Mouse (Mus musculus): ENCODE results near the gene Folr1. TPM values are rescaled to one million over a fixed set of nuclear protein-coding genes. Genes with fewer than 3 reads are reported as not detected.

The Folr1 gene
- polyA plus RNA-seq, 1 experiment from 2014 or later: 1.1 TPM

DNA sequence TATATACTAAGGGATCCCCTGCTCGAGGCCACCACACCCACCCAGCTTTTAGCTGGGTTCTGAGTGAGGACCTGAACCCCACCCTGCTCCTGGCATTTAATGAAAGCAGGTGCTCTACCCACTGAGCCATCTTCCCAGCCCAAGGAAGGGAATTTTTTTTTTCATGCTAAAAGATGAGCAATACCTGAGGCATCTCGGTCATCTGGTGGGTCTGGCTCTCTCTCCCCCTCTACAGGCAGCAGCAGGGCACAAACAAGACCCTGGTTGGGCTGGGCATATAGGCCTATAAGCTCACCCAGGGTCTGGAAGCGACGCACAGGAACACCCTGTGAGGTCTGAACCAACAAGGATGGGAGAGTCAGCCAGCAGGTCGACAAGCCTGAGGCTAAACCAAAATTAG is 37.2 kb downstream of the Folr1 start:
- H3K4me1 ChIP-seq (ENCODE audit: control insufficient read depth, insufficient read depth, low read length): peaks cover 17% of the 10 kb centered on the region
- H3K9ac ChIP-seq (replicated peaks; ENCODE audit: low read depth, low read length): no peak overlapping the region
- peaks cover 55% of the 10 kb centered on the region for H3K36me3 ChIP-seq (ENCODE audit: control insufficient read depth, insufficient read depth, low read length)
- H3K4me3 ChIP-seq (ENCODE audit: low read depth, low read length): no peak overlapping the region
- no peak overlapping the region for H3K27ac ChIP-seq (ENCODE audit: low read length)
- no peak overlapping the region for H3K4me2 ChIP-seq (replicated peaks; ENCODE audit: low read depth, low read length)
- no peaks in the 10 kb centered on the region for H3K27me3 ChIP-seq (ENCODE audit: control insufficient read depth, insufficient read depth, low read length)
- no peak for ATAC-seq (ENCODE audit: insufficient number of reproducible peaks, insufficient read depth, low FRiP score, low read depth)
- H3K9me3 ChIP-seq (ENCODE audit: control insufficient read depth, low read depth, low read length): no peaks in the 10 kb centered on the region
- 57% methylated on average over 5 of the region's 5 CpGs for WGBS

GRCm38 (mm10) chr7:101832372-101832771 is 38.2 kb downstream of the Folr1 start:
- Histone ChIP-seq H3K4me1 (ENCODE audit: control insufficient read depth, insufficient read depth, low read length) (peaks cover 17% of the 10 kb centered on the region), H3K27ac (ENCODE audit: low read length) (no peak overlapping the region), H3K9me3 (ENCODE audit: control insufficient read depth, low read depth, low read length) (no peaks in the 10 kb centered on the region), H3K27me3 (ENCODE audit: control insufficient read depth, insufficient read depth, low read length) (no peaks in the 10 kb centered on the region), H3K4me2 (replicated peaks; ENCODE audit: low read depth, low read length) (no peak overlapping the region), H3K4me3 (ENCODE audit: low read depth, low read length) (no peak overlapping the region), H3K9ac (replicated peaks; ENCODE audit: low read depth, low read length) (no peak overlapping the region), H3K36me3 (ENCODE audit: control insufficient read depth, insufficient read depth, low read length) (peaks cover 64% of the 10 kb centered on the region)
- 93% methylated on average over 4 of the region's 4 CpGs for WGBS
- no peak for ATAC-seq (ENCODE audit: insufficient number of reproducible peaks, insufficient read depth, low FRiP score, low read depth)

DNA sequence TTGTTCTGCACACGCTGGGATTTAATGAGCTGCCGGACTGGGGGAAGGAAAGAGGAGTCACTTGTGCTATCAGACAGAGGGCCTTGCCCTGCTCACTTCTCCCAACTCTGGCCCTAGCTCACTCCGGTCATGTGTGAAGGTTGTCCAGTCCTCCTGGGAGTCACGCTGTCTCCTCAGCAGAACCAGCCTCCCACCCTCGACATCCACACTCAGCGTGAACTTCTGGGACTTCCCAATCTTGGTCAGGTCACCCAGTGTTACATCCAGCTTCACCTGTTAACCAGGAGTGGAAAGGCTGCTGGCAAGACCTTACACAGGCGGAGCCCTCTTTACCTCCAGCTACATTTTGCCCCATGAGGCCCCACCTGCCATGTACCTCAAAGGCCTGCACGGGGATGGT is 39.2 kb downstream of the Folr1 start:
- no peak overlapping the region for H3K27ac ChIP-seq (ENCODE audit: low read length)

GRCm38 (mm10) chr7:101830373-101830772 is 40.2 kb downstream of the Folr1 start:
- Histone ChIP-seq H3K9me3 (ENCODE audit: control insufficient read depth, low read depth, low read length) (no peaks in the 10 kb centered on the region), H3K4me2 (replicated peaks; ENCODE audit: low read depth, low read length) (no peak overlapping the region), H3K4me1 (ENCODE audit: control insufficient read depth, insufficient read depth, low read length) (peaks cover 15% of the 10 kb centered on the region), H3K27me3 (ENCODE audit: control insufficient read depth, insufficient read depth, low read length) (no peaks in the 10 kb centered on the region), H3K36me3 (ENCODE audit: control insufficient read depth, insufficient read depth, low read length) (peaks cover 83% of the 10 kb centered on the region), H3K4me3 (ENCODE audit: low read depth, low read length) (no peak overlapping the region), H3K9ac (replicated peaks; ENCODE audit: low read depth, low read length) (no peak overlapping the region), H3K27ac (ENCODE audit: low read length) (no peak overlapping the region)
- no peak for ATAC-seq (ENCODE audit: insufficient number of reproducible peaks, insufficient read depth, low FRiP score, low read depth)
- WGBS: 93% methylated on average over 3 of the region's 3 CpGs

More for the DNA sequence above, 39.2 kb downstream of the Folr1 start:
- no peak for ATAC-seq (ENCODE audit: insufficient number of reproducible peaks, insufficient read depth, low FRiP score, low read depth)
- no peaks in the 10 kb centered on the region for H3K9me3 ChIP-seq (ENCODE audit: control insufficient read depth, low read depth, low read length)
- 86% methylated on average over 8 of the region's 8 CpGs for WGBS
- no peak overlapping the region for H3K9ac ChIP-seq (replicated peaks; ENCODE audit: low read depth, low read length)
- H3K36me3 ChIP-seq (ENCODE audit: control insufficient read depth, insufficient read depth, low read length): peaks cover 74% of the 10 kb centered on the region
- H3K4me2 ChIP-seq (replicated peaks; ENCODE audit: low read depth, low read length): no peak overlapping the region
- no peak overlapping the region for H3K4me3 ChIP-seq (ENCODE audit: low read depth, low read length)
- no peaks in the 10 kb centered on the region for H3K27me3 ChIP-seq (ENCODE audit: control insufficient read depth, insufficient read depth, low read length)
- H3K4me1 ChIP-seq (ENCODE audit: control insufficient read depth, insufficient read depth, low read length): peaks cover 17% of the 10 kb centered on the region

- no peaks in the 10 kb centered on the region for H3K9me3 ChIP-seq (ENCODE audit: control insufficient read depth, low read depth, low read length)
- H3K27ac ChIP-seq (ENCODE audit: low read length): no peak overlapping the region
- H3K27me3 ChIP-seq (ENCODE audit: control insufficient read depth, insufficient read depth, low read length): peaks cover 25% of the 10 kb centered on the region
- no peak overlapping the region for H3K4me2 ChIP-seq (replicated peaks; ENCODE audit: low read depth, low read length)
- no peak overlapping the region for H3K9ac ChIP-seq (replicated peaks; ENCODE audit: low read depth, low read length)
- no peak for ATAC-seq (ENCODE audit: insufficient number of reproducible peaks, insufficient read depth, low FRiP score, low read depth)
- no peak overlapping the region for H3K4me3 ChIP-seq (ENCODE audit: low read depth, low read length)
- WGBS: 84% methylated on average over 18 of the region's 18 CpGs
- peaks cover 47% of the 10 kb centered on the region for H3K36me3 ChIP-seq (ENCODE audit: control insufficient read depth, insufficient read depth, low read length)
- 0 out of 2 replicates have a peak, but pooled peaks cover 4% of the 10 kb centered on the region for H3K4me1 ChIP-seq (ENCODE audit: control insufficient read depth, insufficient read depth, low read length)
Observed at GRCm38 (mm10) chr7:101823758-101824630, 46.6 kb downstream of the Folr1 start.

- no peak for ATAC-seq (ENCODE audit: insufficient number of reproducible peaks, insufficient read depth, low FRiP score, low read depth)
- no peak overlapping the region for H3K4me2 ChIP-seq (replicated peaks; ENCODE audit: low read depth, low read length)
- WGBS: 42% methylated on average over 32 of the region's 32 CpGs
- no peak overlapping the region for H3K27ac ChIP-seq (ENCODE audit: low read length)
- peaks cover 38% of the 10 kb centered on the region for H3K36me3 ChIP-seq (ENCODE audit: control insufficient read depth, insufficient read depth, low read length)
- no peak overlapping the region for H3K4me3 ChIP-seq (ENCODE audit: low read depth, low read length)
- H3K4me1 ChIP-seq (ENCODE audit: control insufficient read depth, insufficient read depth, low read length): peaks cover 8% of the 10 kb centered on the region; the same call in 1 of the 2 replicates
- H3K27me3 ChIP-seq (ENCODE audit: control insufficient read depth, insufficient read depth, low read length): peaks cover 34% of the 10 kb centered on the region
- no peaks in the 10 kb centered on the region for H3K9me3 ChIP-seq (ENCODE audit: control insufficient read depth, low read depth, low read length)
- no peak overlapping the region for H3K9ac ChIP-seq (replicated peaks; ENCODE audit: low read depth, low read length)
Observed at GRCm38 (mm10) chr7:101822836-101823757, 47.5 kb downstream of the Folr1 start.

- Histone ChIP-seq H3K4me3 (ENCODE audit: low read depth, low read length) (peak overlapping the region; percentile 42), H3K27ac (ENCODE audit: low read length) (peak overlapping the region; percentile 69), H3K9ac (replicated peaks; ENCODE audit: low read depth, low read length) (peak overlapping the region; percentile 45; the same call in 1 of the 2 replicates), H3K4me2 (replicated peaks; ENCODE audit: low read depth, low read length) (peak overlapping the region; percentile 91), H3K27me3 (ENCODE audit: control insufficient read depth, insufficient read depth, low read length) (peaks cover 46% of the 10 kb centered on the region), H3K9me3 (ENCODE audit: control insufficient read depth, low read depth, low read length) (no peaks in the 10 kb centered on the region), H3K36me3 (ENCODE audit: control insufficient read depth, insufficient read depth, low read length) (peaks cover 26% of the 10 kb centered on the region), H3K4me1 (ENCODE audit: control insufficient read depth, insufficient read depth, low read length) (peaks cover 11% of the 10 kb centered on the region; the same call in 1 of the 2 replicates)
- WGBS: under 1% methylated on average over 64 of the region's 71 CpGs
- ATAC-seq (ENCODE audit: insufficient number of reproducible peaks, insufficient read depth, low FRiP score, low read depth): peak; percentile 88
Observed at GRCm38 (mm10) chr7:101821571-101822501, 48.8 kb downstream of the Folr1 start.
